Mouse (Mus musculus): ENCODE results near the gene Rfc4.

- TF ChIP-seq CTCF (IDR thresholded peaks at IDR 0.05; ENCODE audit: low read depth) (no peak), EP300 (IDR thresholded peaks at IDR 0.05; ENCODE audit: low read depth) (no peak)
These were observed 34.6 kb upstream of the Rfc4 start for GRCm38 (mm10) chr16:23162116-23162515.
